Mouse (Mus musculus): ENCODE data around the gene Cldn13. TPM values are rescaled to one million over a fixed set of nuclear protein-coding genes. Genes with fewer than 3 reads are reported as not detected.
"Not testable (repeated sequence)": the region's sequence is repeated elsewhere in the genome, so short reads cannot be mapped to it uniquely, and the experiment has no call there.

The Cldn13 gene
- polyA plus RNA-seq, 1 experiment from 2014 or later, result 0.31 TPM

- WGBS, result 61% methylated on average over 2 of the region's 2 CpGs
Measured at GRCm38 (mm10) chr5:134942740-134943139, 27.4 kb upstream of the Cldn13 start.

DNA sequence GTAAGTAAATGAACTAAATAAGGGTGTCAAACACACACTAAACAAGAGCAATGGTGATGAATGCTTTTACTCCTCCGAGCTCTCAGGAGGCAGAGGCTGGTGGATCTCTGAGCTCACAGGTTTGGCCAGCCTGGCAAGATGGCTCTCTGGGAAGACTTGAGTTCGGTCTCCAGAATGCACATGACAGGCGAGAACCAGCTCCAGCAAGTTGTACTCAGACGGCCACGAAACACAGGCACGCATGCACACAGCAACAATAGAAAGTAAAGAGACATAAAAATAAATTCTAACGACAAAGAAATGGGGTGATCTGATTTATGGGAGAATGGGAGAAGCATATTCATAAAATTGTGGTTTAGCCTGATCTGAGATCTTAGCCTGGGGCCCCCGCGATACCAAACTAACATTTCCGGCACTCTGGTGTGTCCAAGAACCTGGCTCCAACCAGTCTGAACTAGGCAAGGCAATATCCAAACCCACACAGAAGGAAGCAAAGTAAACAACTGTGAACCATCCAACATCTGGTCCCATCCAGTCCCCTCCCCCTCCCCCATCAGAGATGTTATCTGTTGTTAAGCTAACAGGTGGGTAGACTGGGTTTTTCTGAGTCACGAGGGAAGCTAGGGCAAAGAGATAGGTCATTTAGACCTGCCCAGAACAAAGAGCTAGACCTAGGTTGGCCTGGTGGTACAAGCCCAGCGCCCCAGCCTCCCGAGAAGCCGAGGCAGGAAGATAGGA lies 26.3 kb upstream of the Cldn13 start:
- no peak overlapping the region for H3K4me2 ChIP-seq (ENCODE audit: low read length)
- no peak overlapping the region for H3K4me3 ChIP-seq (ENCODE audit: control insufficient read depth in 1 of 2, insufficient read depth in 1 of 2, low read depth in 1 of 2, low read length in 2 of 2)
- H3K27ac ChIP-seq (replicated peaks in 1 of 2; ENCODE audit: control insufficient read depth in 1 of 2, insufficient read depth in 1 of 2, low read depth in 2 of 2, low read length in 2 of 2), result no peak overlapping the region
- WGBS, result 78% methylated on average over 14 of the region's 14 CpGs
- no peak overlapping the region for H3K9ac ChIP-seq (ENCODE audit: low read length)
- peaks cover 3 to 4% of the 10 kb centered on the region in 2 experiments; a peak in 3 of 4 replicates for H3K4me1 ChIP-seq (ENCODE audit: control insufficient read depth in 2 of 2, insufficient read depth in 2 of 2, low read length in 2 of 2)
- no peaks in the 10 kb centered on the region for H3K36me3 ChIP-seq (ENCODE audit: control insufficient read depth, insufficient read depth, low read length)
- no peaks in the 10 kb centered on the region for H3K9me3 ChIP-seq (ENCODE audit: control insufficient read depth, low read length)
- no peak for ATAC-seq (ENCODE audit: insufficient number of reproducible peaks, insufficient read depth, low FRiP score, low read depth)
- peaks cover 16% of the 10 kb centered on the region for H3K27me3 ChIP-seq (ENCODE audit: control insufficient read depth, insufficient read depth, low read length)

More at GRCm38 (mm10) chr5:134942740-134943139, 27.4 kb upstream of the Cldn13 start:
- H3K9me3 ChIP-seq (ENCODE audit: control insufficient read depth, low read length), result no peaks in the 10 kb centered on the region
- no peak overlapping the region for H3K9ac ChIP-seq (ENCODE audit: low read length)
- H3K27me3 ChIP-seq (ENCODE audit: control insufficient read depth, insufficient read depth, low read length), result peaks cover 24% of the 10 kb centered on the region
- no peak overlapping the region for H3K4me3 ChIP-seq (ENCODE audit: control insufficient read depth in 1 of 2, insufficient read depth in 1 of 2, low read depth in 1 of 2, low read length in 2 of 2)
- no peak overlapping the region for H3K4me2 ChIP-seq (ENCODE audit: low read length)
- H3K36me3 ChIP-seq (ENCODE audit: control insufficient read depth, insufficient read depth, low read length), result no peaks in the 10 kb centered on the region
- H3K4me1 ChIP-seq (ENCODE audit: control insufficient read depth in 2 of 2, insufficient read depth in 2 of 2, low read length in 2 of 2), result peaks cover 11% of the 10 kb centered on the region in 2 experiments
- ATAC-seq (ENCODE audit: insufficient number of reproducible peaks, insufficient read depth, low FRiP score, low read depth), result no peak
- H3K27ac ChIP-seq (replicated peaks in 1 of 2; ENCODE audit: control insufficient read depth in 1 of 2, insufficient read depth in 1 of 2, low read depth in 2 of 2, low read length in 2 of 2), result no peak overlapping the region

GRCm38 (mm10) chr5:134939554-134939953 lies 24.2 kb upstream of the Cldn13 start:
- H3K9ac ChIP-seq (ENCODE audit: low read length); H3K4me2 ChIP-seq (ENCODE audit: low read length); H3K9me3 ChIP-seq (ENCODE audit: control insufficient read depth, low read length); ATAC-seq (ENCODE audit: insufficient number of reproducible peaks, insufficient read depth, low FRiP score, low read depth); H3K4me1 ChIP-seq (ENCODE audit: control insufficient read depth in 2 of 2, insufficient read depth in 2 of 2, low read length in 2 of 2); H3K4me3 ChIP-seq (ENCODE audit: control insufficient read depth in 1 of 2, insufficient read depth in 1 of 2, low read depth in 1 of 2, low read length in 2 of 2); H3K27ac ChIP-seq (replicated peaks in 1 of 2; ENCODE audit: control insufficient read depth in 1 of 2, insufficient read depth in 1 of 2, low read depth in 2 of 2, low read length in 2 of 2); H3K36me3 ChIP-seq (ENCODE audit: control insufficient read depth, insufficient read depth, low read length); H3K27me3 ChIP-seq (ENCODE audit: control insufficient read depth, insufficient read depth, low read length): not testable (repeated sequence)
- 83% methylated on average over 3 of the region's 7 CpGs for WGBS

GRCm38 (mm10) chr5:134939069-134939468 lies 23.7 kb upstream of the Cldn13 start:
- no peak for ATAC-seq (ENCODE audit: insufficient number of reproducible peaks, insufficient read depth, low FRiP score, low read depth)
- Histone ChIP-seq H3K9me3 (ENCODE audit: control insufficient read depth, low read length) (no peaks in the 10 kb centered on the region), H3K36me3 (ENCODE audit: control insufficient read depth, insufficient read depth, low read length) (0 out of 2 replicates have a peak, but pooled peaks cover 3% of the 10 kb centered on the region), H3K27ac (replicated peaks in 1 of 2; ENCODE audit: control insufficient read depth in 1 of 2, insufficient read depth in 1 of 2, low read depth in 2 of 2, low read length in 2 of 2) (no peak overlapping the region), H3K9ac (ENCODE audit: low read length) (no peak overlapping the region), H3K4me2 (ENCODE audit: low read length) (no peak overlapping the region), H3K4me1 (ENCODE audit: control insufficient read depth in 2 of 2, insufficient read depth in 2 of 2, low read length in 2 of 2) (no peaks in the 10 kb centered on the region), H3K27me3 (ENCODE audit: control insufficient read depth, insufficient read depth, low read length) (no peaks in the 10 kb centered on the region), H3K4me3 (ENCODE audit: control insufficient read depth in 1 of 2, insufficient read depth in 1 of 2, low read depth in 1 of 2, low read length in 2 of 2) (no peak overlapping the region)
- 67% methylated on average over 3 of the region's 3 CpGs for WGBS

- H3K4me1 ChIP-seq (ENCODE audit: control insufficient read depth in 2 of 2, insufficient read depth in 2 of 2, low read length in 2 of 2), result peaks cover 2 to 3% of the 10 kb centered on the region in 2 experiments; a peak in 1 of 4 replicates
- no peak overlapping the region for H3K27ac ChIP-seq (replicated peaks in 1 of 2; ENCODE audit: control insufficient read depth in 1 of 2, insufficient read depth in 1 of 2, low read depth in 2 of 2, low read length in 2 of 2)
- no peak for ATAC-seq (ENCODE audit: insufficient number of reproducible peaks, insufficient read depth, low FRiP score, low read depth)
- H3K9ac ChIP-seq (ENCODE audit: low read length), result no peak overlapping the region
- 82% methylated on average over 6 of the region's 6 CpGs for WGBS
- H3K4me3 ChIP-seq (ENCODE audit: control insufficient read depth in 1 of 2, insufficient read depth in 1 of 2, low read depth in 1 of 2, low read length in 2 of 2), result no peak overlapping the region
- no peak overlapping the region for H3K4me2 ChIP-seq (ENCODE audit: low read length)
- 0 out of 2 replicates have a peak, but pooled peaks cover 3% of the 10 kb centered on the region for H3K36me3 ChIP-seq (ENCODE audit: control insufficient read depth, insufficient read depth, low read length)
- H3K27me3 ChIP-seq (ENCODE audit: control insufficient read depth, insufficient read depth, low read length), result no peaks in the 10 kb centered on the region
- H3K9me3 ChIP-seq (ENCODE audit: control insufficient read depth, low read length), result no peaks in the 10 kb centered on the region
Measured at GRCm38 (mm10) chr5:134936626-134937185, 21.4 kb upstream of the Cldn13 start.

- no peak overlapping the region for H3K4me3 ChIP-seq (ENCODE audit: control insufficient read depth in 1 of 2, insufficient read depth in 1 of 2, low read depth in 1 of 2, low read length in 2 of 2)
- no peaks in the 10 kb centered on the region for H3K27me3 ChIP-seq (ENCODE audit: control insufficient read depth, insufficient read depth, low read length)
- 0 out of 2 replicates have a peak, but pooled peaks cover 3% of the 10 kb centered on the region for H3K36me3 ChIP-seq (ENCODE audit: control insufficient read depth, insufficient read depth, low read length)
- no peak for ATAC-seq (ENCODE audit: insufficient number of reproducible peaks, insufficient read depth, low FRiP score, low read depth)
- no peak overlapping the region for H3K4me2 ChIP-seq (ENCODE audit: low read length)
- WGBS, result 85% methylated on average over 6 of the region's 6 CpGs
- no peak overlapping the region for H3K27ac ChIP-seq (replicated peaks in 1 of 2; ENCODE audit: control insufficient read depth in 1 of 2, insufficient read depth in 1 of 2, low read depth in 2 of 2, low read length in 2 of 2)
- H3K9me3 ChIP-seq (ENCODE audit: control insufficient read depth, low read length), result no peaks in the 10 kb centered on the region
- no peak overlapping the region for H3K9ac ChIP-seq (ENCODE audit: low read length)
- H3K4me1 ChIP-seq (ENCODE audit: control insufficient read depth in 2 of 2, insufficient read depth in 2 of 2, low read length in 2 of 2), result peaks cover 2 to 3% of the 10 kb centered on the region in 2 experiments; a peak in 1 of 4 replicates
Measured at GRCm38 (mm10) chr5:134936051-134936450, 20.7 kb upstream of the Cldn13 start.

DNA sequence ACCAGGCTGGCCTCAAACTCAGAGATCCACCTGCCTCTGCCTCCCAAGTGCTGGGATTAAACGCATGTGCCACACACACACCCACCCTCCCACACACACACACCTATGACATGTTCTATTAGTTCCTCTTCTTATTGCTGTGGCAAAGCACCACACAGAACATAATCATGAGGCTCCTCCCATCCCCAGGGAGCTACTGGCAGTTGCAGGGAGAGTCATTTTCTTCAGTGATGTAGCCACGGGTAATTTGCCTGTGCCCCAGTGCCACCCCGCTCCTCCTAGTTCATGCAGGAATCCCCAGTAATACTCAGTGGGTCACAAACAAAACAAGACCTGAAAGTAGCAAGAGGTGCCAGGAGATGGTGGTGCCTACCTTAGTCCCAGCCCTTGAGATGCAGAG lies 19.3 kb upstream of the Cldn13 start:
- no peak overlapping the region for H3K27ac ChIP-seq (replicated peaks in 1 of 2; ENCODE audit: control insufficient read depth in 1 of 2, insufficient read depth in 1 of 2, low read depth in 2 of 2, low read length in 2 of 2)
- 0 out of 2 replicates have a peak, but pooled peaks cover 3% of the 10 kb centered on the region for H3K36me3 ChIP-seq (ENCODE audit: control insufficient read depth, insufficient read depth, low read length)
- no peak for ATAC-seq (ENCODE audit: insufficient number of reproducible peaks, insufficient read depth, low FRiP score, low read depth)
- peaks cover 2 to 3% of the 10 kb centered on the region in 2 experiments; a peak in 1 of 4 replicates for H3K4me1 ChIP-seq (ENCODE audit: control insufficient read depth in 2 of 2, insufficient read depth in 2 of 2, low read length in 2 of 2)
- H3K27me3 ChIP-seq (ENCODE audit: control insufficient read depth, insufficient read depth, low read length), result no peaks in the 10 kb centered on the region
- H3K9me3 ChIP-seq (ENCODE audit: control insufficient read depth, low read length), result no peaks in the 10 kb centered on the region
- H3K9ac ChIP-seq (ENCODE audit: low read length), result no peak overlapping the region
- no peak overlapping the region for H3K4me3 ChIP-seq (ENCODE audit: control insufficient read depth in 1 of 2, insufficient read depth in 1 of 2, low read depth in 1 of 2, low read length in 2 of 2)
- 80% methylated on average over 3 of the region's 3 CpGs for WGBS
- no peak overlapping the region for H3K4me2 ChIP-seq (ENCODE audit: low read length)

All from heart, embryonic 14.5 days (tissue).